Mouse (Mus musculus) E14TG2a.4 (cell line): Measurements from ENCODE around the gene Atp11b.

Source experiments
- H3K27me3 ChIP-seq: 2 replicates; pipeline ENCODE4 v1.6.1; 2014; ENCODE audit warnings: low read length, control low read depth; ENCODE audit not compliant: insufficient read depth
- H3K36me3 ChIP-seq: 2 replicates; pipeline ENCODE4 v1.6.1; 2014; ENCODE audit warnings: low read length, control low read depth; ENCODE audit not compliant: insufficient read depth
- H3K4me1 ChIP-seq: replicated peaks from 2 replicates; pipeline ENCODE4 v1.6.1; 2014; ENCODE audit warnings: low read depth, low read length, control low read depth
- H3K4me3 ChIP-seq: replicated peaks from 2 replicates; pipeline ENCODE4 v1.5.1; 2014; ENCODE audit warnings: mild to moderate bottlenecking, low read length
- H3K9me3 ChIP-seq: 2 replicates; pipeline ENCODE4 v1.6.1; 2014; ENCODE audit warnings: low read length, control low read depth
- CTCF ChIP-seq: conservative IDR thresholded peaks from 2 replicates; pipeline ENCODE4 v1.5.1; 2014; ENCODE audit warnings: low read length
- NANOG ChIP-seq: IDR thresholded peaks from 2 replicates; pipeline ENCODE4 v1.6.1; 2014; ENCODE audit warnings: borderline replicate concordance, low read length, mixed read lengths
- POU5F1 ChIP-seq: IDR thresholded peaks from 2 replicates; pipeline ENCODE4 v1.6.1; 2014; ENCODE audit warnings: low read length, borderline replicate concordance

Gene Atp11b

DNA sequence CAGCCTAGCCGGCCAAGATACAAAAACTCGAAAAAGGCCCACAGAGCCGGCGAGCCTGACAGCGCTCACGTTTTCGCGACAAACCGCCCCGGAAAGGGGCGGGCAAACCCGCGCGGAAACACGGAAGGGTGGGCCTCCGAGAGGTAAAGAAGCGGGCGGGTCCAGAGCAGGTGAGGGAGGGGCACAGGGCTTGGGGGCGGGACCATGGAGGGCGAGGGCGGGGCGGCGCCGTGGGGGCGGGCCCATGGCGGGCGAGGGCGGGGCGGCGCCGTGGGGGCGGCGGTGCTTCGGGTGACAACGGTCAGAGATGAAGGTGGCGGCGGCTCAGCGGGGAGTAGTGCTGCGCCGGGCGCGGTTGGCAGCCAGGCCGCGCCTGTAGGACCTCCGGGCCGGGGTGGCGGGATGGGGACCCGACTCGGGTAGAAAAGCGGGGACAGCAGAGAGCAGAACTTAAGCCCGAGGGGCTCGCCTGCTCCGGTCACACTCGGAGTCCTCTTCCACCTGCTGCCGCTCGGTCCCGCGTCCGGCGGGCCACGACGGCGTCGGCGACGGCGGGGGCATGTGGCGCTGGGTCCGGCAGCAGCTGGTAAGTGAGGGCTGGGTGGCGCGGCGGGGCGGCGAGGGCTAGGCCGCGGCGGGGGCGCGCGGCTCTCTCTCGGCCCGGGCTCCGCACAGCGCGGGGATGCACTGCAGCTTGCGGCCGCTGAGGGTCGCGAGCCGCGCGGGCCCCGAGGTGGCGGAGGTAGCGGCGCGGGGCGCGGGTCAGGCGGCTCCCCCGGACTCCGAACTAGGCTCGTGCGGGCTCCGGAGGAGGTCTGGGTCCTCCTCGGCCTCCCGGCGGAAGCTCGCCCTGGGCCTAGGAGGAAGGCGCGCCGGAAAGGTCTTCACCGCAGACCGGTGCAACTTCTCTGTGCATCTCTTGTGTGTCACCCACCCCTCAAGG is at the start of gene Atp11b:
Atp11b (plus strand) TSS at position 282 of the 943 bp plus-strand sequence.
- peaks cover 59% of the 10 kb centered on the region for H3K4me1 ChIP-seq
- H3K27me3 ChIP-seq, result no peaks in the 10 kb centered on the region
- no peak for TF ChIP-seq CTCF
- TF ChIP-seq POU5F1, result no peak
- no peak for TF ChIP-seq NANOG
- peak within 1 kb of the TSS; percentile 95 for H3K4me3 ChIP-seq
- no peaks in the 10 kb centered on the region for H3K9me3 ChIP-seq
- peaks cover 4% of the 10 kb centered on the region; the same call in 1 of the 2 replicates for H3K36me3 ChIP-seq

- Histone ChIP-seq H3K9me3 (peaks cover 8% of the 10 kb centered on the region), H3K4me1 (peaks cover 8% of the 10 kb centered on the region), H3K27me3 (no peaks in the 10 kb centered on the region), H3K4me3 (no peak overlapping the region), H3K36me3 (no peaks in the 10 kb centered on the region)
- TF ChIP-seq POU5F1, result no peak
Observed at GRCm38 (mm10) chr3:35704328-35704613, 49.6 kb upstream of the Atp11b start.

DNA sequence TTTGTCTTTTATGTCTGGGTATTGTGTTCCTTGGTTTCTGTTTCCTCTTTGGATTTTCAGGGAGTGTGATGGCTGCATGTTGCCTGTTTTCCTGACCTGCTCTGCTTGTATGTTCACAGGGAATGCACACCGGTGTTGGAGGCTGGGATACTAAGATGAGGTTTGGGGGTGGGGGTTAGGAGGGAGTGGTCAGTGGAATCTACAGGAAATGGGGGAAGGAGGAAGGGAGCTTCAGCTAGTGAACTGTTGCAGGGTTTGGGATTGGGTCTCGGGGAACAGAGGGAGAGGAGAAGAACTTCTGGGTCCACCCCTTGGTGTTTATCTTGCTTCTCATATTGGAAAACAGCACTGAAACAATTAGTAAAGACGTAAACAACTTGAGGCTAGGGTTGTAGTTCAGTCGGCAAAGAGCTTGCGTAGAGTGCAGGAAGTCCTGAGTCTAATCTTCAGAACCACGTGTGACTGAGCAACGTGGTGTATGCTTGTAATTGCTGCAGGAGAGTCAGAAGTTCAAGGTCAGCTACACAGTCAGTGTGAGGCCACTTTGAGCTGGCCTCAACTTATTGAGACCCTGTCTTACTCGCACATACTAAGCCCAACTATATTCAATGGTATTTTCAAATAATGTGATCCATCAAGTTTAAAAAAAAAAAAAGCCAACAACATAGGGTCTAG is 34.2 kb upstream of the Atp11b start:
- H3K4me3 ChIP-seq, result peak overlapping the region; percentile 59
- TF ChIP-seq NANOG, result no peak
- no peak for TF ChIP-seq CTCF
- no peak for TF ChIP-seq POU5F1
- H3K27me3 ChIP-seq, result no peaks in the 10 kb centered on the region
- H3K4me1 ChIP-seq, result peaks cover 69% of the 10 kb centered on the region
- H3K36me3 ChIP-seq, result no peaks in the 10 kb centered on the region
- H3K9me3 ChIP-seq, result no peaks in the 10 kb centered on the region

GRCm38 (mm10) chr3:35720801-35721200 is 33.1 kb upstream of the Atp11b start:
- H3K9me3 ChIP-seq, result no peaks in the 10 kb centered on the region
- no peaks in the 10 kb centered on the region for H3K27me3 ChIP-seq
- TF ChIP-seq NANOG, result no peak
- no peak for TF ChIP-seq POU5F1
- TF ChIP-seq CTCF, result no peak
- peak overlapping the region; percentile 59 for H3K4me3 ChIP-seq
- peaks cover 78% of the 10 kb centered on the region for H3K4me1 ChIP-seq
- H3K36me3 ChIP-seq, result no peaks in the 10 kb centered on the region

DNA sequence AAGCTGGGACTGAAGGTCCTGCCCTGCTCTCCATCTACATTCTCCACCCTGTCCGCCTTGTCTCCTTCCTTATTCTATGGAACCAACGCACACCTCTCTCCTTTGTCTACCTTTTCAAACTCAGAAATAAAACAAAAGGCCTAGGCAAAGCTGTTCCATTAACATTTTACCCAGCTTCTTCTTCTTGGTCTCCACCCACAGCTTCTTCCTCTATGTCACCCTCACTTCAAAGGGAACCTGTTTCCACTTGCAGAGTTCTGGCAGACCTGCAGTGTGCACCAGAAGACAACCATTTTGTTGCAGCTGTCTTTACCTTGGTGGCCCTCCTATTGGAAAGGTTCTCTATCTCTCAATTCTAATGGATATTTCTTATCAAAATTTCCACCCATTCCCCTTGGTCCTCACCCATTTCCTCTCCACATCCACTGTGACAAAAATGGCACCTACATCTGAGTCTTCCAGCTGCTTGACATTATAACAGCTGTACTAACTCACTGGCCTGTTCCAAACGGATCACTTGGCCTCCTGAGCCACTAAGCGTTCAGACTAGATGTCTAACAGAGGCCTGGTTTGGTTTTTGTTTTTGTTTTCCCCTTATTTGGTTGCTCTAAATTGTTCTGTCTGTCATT is 32.0 kb upstream of the Atp11b start:
- TF ChIP-seq NANOG, result no peak
- TF ChIP-seq CTCF, result no peak
- TF ChIP-seq POU5F1, result no peak

GRCm38 (mm10) chr3:35722811-35723210 is 31.1 kb upstream of the Atp11b start:
- H3K36me3 ChIP-seq, result no peaks in the 10 kb centered on the region
- no peaks in the 10 kb centered on the region for H3K27me3 ChIP-seq
- H3K4me3 ChIP-seq, result peak overlapping the region; percentile 63
- H3K4me1 ChIP-seq, result peaks cover 88% of the 10 kb centered on the region
- H3K9me3 ChIP-seq, result no peaks in the 10 kb centered on the region
- no peak for TF ChIP-seq POU5F1
- TF ChIP-seq NANOG, result no peak
- TF ChIP-seq CTCF, result no peak

More for the DNA sequence above, 32.0 kb upstream of the Atp11b start:
- peak overlapping the region; percentile 63 for H3K4me3 ChIP-seq
- no peaks in the 10 kb centered on the region for H3K27me3 ChIP-seq
- H3K9me3 ChIP-seq, result no peaks in the 10 kb centered on the region
- peaks cover 88% of the 10 kb centered on the region for H3K4me1 ChIP-seq
- H3K36me3 ChIP-seq, result no peaks in the 10 kb centered on the region

DNA sequence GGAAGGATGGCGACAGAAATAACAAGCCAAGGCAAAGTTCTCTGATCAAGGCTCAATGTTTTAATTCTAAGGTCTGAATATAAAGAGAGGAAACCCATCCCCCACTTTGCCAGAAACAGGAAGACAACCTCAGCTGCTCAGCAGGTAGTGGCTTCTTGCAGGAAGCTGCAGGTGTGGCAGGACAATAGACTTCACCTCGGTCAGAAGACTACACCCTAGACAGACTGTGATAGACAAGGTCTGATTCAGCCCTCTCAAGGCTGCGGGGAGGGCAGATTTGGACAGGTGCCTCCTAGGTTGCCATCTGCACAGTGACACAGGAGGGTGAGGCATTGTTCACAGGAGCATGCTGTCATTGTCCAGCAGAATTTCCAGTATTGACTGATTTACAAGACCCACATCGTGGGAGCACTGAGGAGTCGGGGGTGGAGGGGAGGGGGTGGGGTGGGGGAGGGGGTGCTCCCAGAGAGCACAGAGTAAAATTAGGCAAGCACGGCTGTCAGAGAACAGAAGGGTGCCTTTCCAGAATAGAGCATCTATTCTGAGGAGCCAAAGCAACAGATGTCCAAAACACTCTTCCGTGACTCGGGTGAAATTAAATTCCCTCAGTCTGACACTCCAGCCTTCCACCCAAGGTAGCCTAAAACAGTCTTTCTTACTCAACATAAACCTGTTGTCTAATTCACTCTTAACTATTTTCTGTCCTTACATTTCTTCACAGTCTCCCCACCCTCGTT is 30.2 kb upstream of the Atp11b start:
- peaks cover 88% of the 10 kb centered on the region for H3K4me1 ChIP-seq
- TF ChIP-seq POU5F1 (no peak), CTCF (no peak), NANOG (peak; percentile 11; the same call in 1 of the 2 replicates)
- no peaks in the 10 kb centered on the region for H3K36me3 ChIP-seq
- H3K9me3 ChIP-seq, result no peaks in the 10 kb centered on the region
- no peaks in the 10 kb centered on the region for H3K27me3 ChIP-seq
- H3K4me3 ChIP-seq, result peak overlapping the region; percentile 63

DNA sequence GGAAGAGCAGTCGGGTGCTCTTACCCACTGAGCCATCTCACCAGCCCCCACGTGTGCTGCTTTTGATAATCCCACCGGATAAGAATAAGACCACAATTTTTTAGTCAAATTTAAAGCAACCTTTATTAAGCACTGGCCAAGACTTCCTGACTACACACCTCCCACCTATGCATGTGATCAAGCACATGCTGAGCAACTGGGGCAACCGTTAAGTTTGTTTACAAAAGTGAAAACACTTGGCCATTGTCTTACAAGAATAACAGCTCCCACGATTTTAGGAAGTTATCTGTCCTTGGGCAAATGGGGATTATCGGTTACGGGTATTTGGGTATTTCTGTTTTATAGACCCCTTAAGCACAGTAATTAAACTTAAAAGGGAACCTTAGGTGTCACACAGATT is 28.8 kb upstream of the Atp11b start:
- 0 out of 2 replicates have a peak, but pooled peaks cover 1% of the 10 kb centered on the region for H3K36me3 ChIP-seq
- H3K4me3 ChIP-seq, result no peak overlapping the region
- H3K9me3 ChIP-seq, result peaks cover 2% of the 10 kb centered on the region
- TF ChIP-seq POU5F1 (no peak), CTCF (no peak), NANOG (no peak)
- H3K27me3 ChIP-seq, result no peaks in the 10 kb centered on the region
- peaks cover 86% of the 10 kb centered on the region for H3K4me1 ChIP-seq
